Mouse (Mus musculus) MEL (cell line): Measurements from ENCODE around the gene Ndst4. TPM values are rescaled to one million over a fixed set of nuclear protein-coding genes. Genes with fewer than 3 reads are reported as not detected.

Source experiments
- DNase-seq: peaks from one replicate; pipeline ENCODE4 v3.0.0; 2011; ENCODE audit warnings: low read depth, low spot score
- H3K27ac ChIP-seq: 2 replicates; pipeline ENCODE4 v1.5.1; 2012; ENCODE audit warnings: low read depth, mild to moderate bottlenecking, control low read depth, low read length, moderate library complexity; ENCODE audit not compliant: control insufficient read depth
- H3K27me3 ChIP-seq, 2 experiments: fragments of 150-350 bp in 1 of 2; sonication (generic) in 1 of 2; 2 replicates each; pipeline ENCODE4 v1.6.1; 2012; ENCODE audit warnings: low read length in 2 of 2, mild to moderate bottlenecking in 2 of 2, improper control_type of control experiment in 1 of 2, moderate library complexity in 1 of 2; ENCODE audit not compliant: insufficient read depth in 2 of 2, control insufficient read depth in 1 of 2
- H3K36me3 ChIP-seq, 2 experiments: 2 replicates each; pipeline ENCODE4 v1.6.1; 2012 to 2014; ENCODE audit warnings: low read length in 2 of 2, improper control_type of control experiment in 1 of 2, inconsistent platforms in 1 of 2, mild to moderate bottlenecking in 1 of 2; ENCODE audit not compliant: insufficient read depth in 2 of 2, control insufficient read depth in 1 of 2
- H3K4me1 ChIP-seq, 2 experiments: fragments of 150-350 bp in 1 of 2; sonication (generic) in 1 of 2; 2 replicates each; pipeline ENCODE4 v1.6.1; 2012; ENCODE audit warnings: low read length in 2 of 2, improper control_type of control experiment in 1 of 2, mild to moderate bottlenecking in 1 of 2; ENCODE audit not compliant: insufficient read depth in 2 of 2, control insufficient read depth in 1 of 2
- H3K4me3 ChIP-seq, 2 experiments: fragments of 150-350 bp in 1 of 2; sonication (generic) in 1 of 2; 2 replicates each; pipeline ENCODE4 v1.5.1; 2012; ENCODE audit warnings: low read depth in 2 of 2, low read length in 2 of 2, mild to moderate bottlenecking in 2 of 2, moderate library complexity in 2 of 2, control low read depth in 1 of 2, improper control_type of control experiment in 1 of 2; ENCODE audit not compliant: control insufficient read depth in 1 of 2, insufficient read depth in 1 of 2
- H3K79me2 ChIP-seq: 2 replicates; pipeline ENCODE4 v1.6.1; 2012; ENCODE audit warnings: mild to moderate bottlenecking, low read length, moderate library complexity; ENCODE audit not compliant: control insufficient read depth, poor library complexity, insufficient read depth
- H3K9ac ChIP-seq: 2 replicates; pipeline ENCODE4 v1.6.1; 2012; ENCODE audit warnings: low read depth, mild to moderate bottlenecking, control low read depth, low read length, moderate library complexity; ENCODE audit not compliant: control insufficient read depth, poor library complexity, severe bottlenecking
- H3K9me3 ChIP-seq: fragments of 150-350 bp; sonication (generic); replicated peaks from 2 replicates; pipeline ENCODE4 v1.6.1; 2012; ENCODE audit warnings: mild to moderate bottlenecking, low read length, improper control_type of control experiment, moderate library complexity; ENCODE audit not compliant: insufficient read depth
- CHD1 ChIP-seq: IDR thresholded peaks from 2 replicates; pipeline ENCODE4 v1.6.1; 2012; ENCODE audit warnings: low read depth, mild to moderate bottlenecking, inconsistent platforms, low read length, improper control_type of control experiment
- CHD2 ChIP-seq: IDR thresholded peaks from 2 replicates; pipeline ENCODE4 v1.6.1; 2011; ENCODE audit warnings: low read length, improper control_type of control experiment
- CTCF ChIP-seq, 3 experiments: IDR thresholded peaks in 2 of 3; conservative IDR thresholded peaks in 1 of 3; 2 replicates each; pipeline ENCODE4 v1.5.1; 2011 to 2012; ENCODE audit warnings: low read length in 3 of 3, low read depth in 2 of 3, mild to moderate bottlenecking in 2 of 3, improper control_type of control experiment in 1 of 3, inconsistent platforms in 1 of 3, mixed read lengths in 1 of 3, moderate library complexity in 1 of 3; ENCODE audit not compliant: control insufficient read depth in 1 of 3, insufficient read depth in 1 of 3, poor library complexity in 1 of 3, severe bottlenecking in 1 of 3
- ELF1 ChIP-seq: IDR thresholded peaks from 2 replicates; pipeline ENCODE4 v1.6.1; 2014; ENCODE audit warnings: low read depth, mild to moderate bottlenecking, inconsistent platforms, low read length, improper control_type of control experiment, moderate library complexity
- GATA1 ChIP-seq: IDR thresholded peaks from 2 replicates; pipeline ENCODE4 v1.6.1; 2011; ENCODE audit warnings: low read depth, low read length, improper control_type of control experiment
- HCFC1 ChIP-seq: IDR thresholded peaks from 2 replicates; pipeline ENCODE4 v1.6.1; 2012; ENCODE audit warnings: low read depth, mild to moderate bottlenecking, inconsistent platforms, low read length, improper control_type of control experiment, moderate library complexity
- JUND ChIP-seq: IDR thresholded peaks from 2 replicates; pipeline ENCODE4 v1.6.1; 2011; ENCODE audit warnings: low read depth, mild to moderate bottlenecking, improper control_type of control experiment, low read length
- MAFK ChIP-seq: IDR thresholded peaks from 2 replicates; pipeline ENCODE4 v1.6.1; 2011; ENCODE audit warnings: low read depth, mild to moderate bottlenecking, low read length, improper control_type of control experiment, borderline replicate concordance
- MXI1 ChIP-seq: IDR thresholded peaks from 2 replicates; pipeline ENCODE4 v1.6.1; 2011; ENCODE audit warnings: mild to moderate bottlenecking, low read depth, low read length, improper control_type of control experiment
- MYB ChIP-seq: IDR thresholded peaks from 2 replicates; pipeline ENCODE4 v1.6.1; 2011; ENCODE audit warnings: mild to moderate bottlenecking, low read depth, low read length, improper control_type of control experiment
- MYC ChIP-seq: IDR thresholded peaks from 2 replicates; pipeline ENCODE4 v1.6.1; 2011; ENCODE audit warnings: low read depth, mild to moderate bottlenecking, low read length, improper control_type of control experiment, moderate library complexity
- POLR2A ChIP-seq, 2 experiments: IDR thresholded peaks; 2 replicates each; pipeline ENCODE4 v1.6.1; 2011 to 2012; ENCODE audit warnings: low read length in 2 of 2, mild to moderate bottlenecking in 2 of 2, control low read depth in 1 of 2, improper control_type of control experiment in 1 of 2, low read depth in 1 of 2, moderate library complexity in 1 of 2; ENCODE audit not compliant: control insufficient read depth in 1 of 2, insufficient read depth in 1 of 2, poor library complexity in 1 of 2
- POLR2AphosphoS2 ChIP-seq: IDR thresholded peaks from 2 replicates; pipeline ENCODE4 v1.6.1; 2011; ENCODE audit warnings: low read length, improper control_type of control experiment
- RAD21 ChIP-seq: IDR thresholded peaks from 2 replicates; pipeline ENCODE4 v1.6.1; 2011; ENCODE audit warnings: mild to moderate bottlenecking, low read depth, low read length, improper control_type of control experiment
- RCOR1 ChIP-seq: IDR thresholded peaks from 2 replicates; pipeline ENCODE4 v1.6.1; 2012; ENCODE audit warnings: low read depth, mild to moderate bottlenecking, inconsistent platforms, low read length, improper control_type of control experiment
- SMC3 ChIP-seq: IDR thresholded peaks from 2 replicates; pipeline ENCODE4 v1.6.1; 2011; ENCODE audit warnings: low read depth, low read length, improper control_type of control experiment
- TBP ChIP-seq: IDR thresholded peaks from 2 replicates; pipeline ENCODE4 v1.8.0; 2011; ENCODE audit warnings: low read depth, low read length, improper control_type of control experiment
- USF1 ChIP-seq: IDR thresholded peaks from 2 replicates; pipeline ENCODE4 v1.6.1; 2014; ENCODE audit warnings: low read depth, mild to moderate bottlenecking, inconsistent platforms, low read length, improper control_type of control experiment, moderate library complexity
- ZKSCAN1 ChIP-seq: IDR thresholded peaks from 2 replicates; pipeline ENCODE4 v1.6.1; 2012; ENCODE audit warnings: low read depth, mild to moderate bottlenecking, inconsistent platforms, low read length, improper control_type of control experiment, moderate library complexity
- polyA plus RNA-seq, 2 experiments: library from polyadenylated mRNA; stranded (reverse) in 1 of 2; unstranded in 1 of 2; fragments of >175 nt in 1 of 2; fragments of >200 nt in 1 of 2; gene quantifications; 2 replicates each; pipeline versions ENCODE4 v1.2.1 to v1.2.4; 2012; ENCODE audit warnings: low replicate concordance in 2 of 2, low read depth in 1 of 2; ENCODE audit not compliant: insufficient read length in 2 of 2, insufficient read depth in 1 of 2, missing spikeins in 1 of 2
- total RNA-seq: library from RNA; depleted of rRNA; stranded (reverse); fragments of 300-350 nt; gene quantifications from 2 replicates; pipeline ENCODE4 v1.2.3, GENCODE M21; 2012

Gene Ndst4
- total and polyA plus RNA-seq, 3 experiments: not detected

GRCm38 (mm10) chr3:125690948-125691347, 287.1 kb downstream of the Ndst4 start:
- no peak overlapping the region for H3K9ac ChIP-seq
- no peaks in the 10 kb centered on the region for H3K79me2 ChIP-seq
- TF ChIP-seq CHD2 (no peak), MAFK (no peak), MYB (no peak), ELF1 (no peak), CHD1 (no peak), TBP (no peak), POLR2A (IDR thresholded peaks at IDR 0.05; ENCODE audit: control insufficient read depth in 1 of 2, insufficient read depth in 1 of 2, low read depth in 1 of 2, low read length in 2 of 2, poor library complexity in 1 of 2) (no peak), MXI1 (no peak), SMC3 (no peak), USF1 (no peak), JUND (no peak), GATA1 (no peak), POLR2AphosphoS2 (no peak), MYC (no peak), HCFC1 (no peak), ZKSCAN1 (no peak), CTCF (IDR thresholded peaks at IDR 0.05 in 2 of 3, conservative IDR thresholded peaks at IDR 0.05 in 1 of 3; ENCODE audit: control insufficient read depth in 1 of 3, insufficient read depth in 1 of 3, low read depth in 2 of 3, low read length in 3 of 3, poor library complexity in 1 of 3, severe bottlenecking in 1 of 3) (no peak)
- H3K4me1 ChIP-seq: no peaks in the 10 kb centered on the region
- no peak for DNase-seq
- no peak overlapping the region for H3K4me3 ChIP-seq
- H3K9me3 ChIP-seq: no peaks in the 10 kb centered on the region
- H3K27me3 ChIP-seq: no peaks in the 10 kb centered on the region
- H3K27ac ChIP-seq: no peak overlapping the region
- no peaks in the 10 kb centered on the region for H3K36me3 ChIP-seq

GRCm38 (mm10) chr3:125722953-125723352, 319.1 kb downstream of the Ndst4 start:
- Histone ChIP-seq H3K4me1 (no peaks in the 10 kb centered on the region), H3K79me2 (no peaks in the 10 kb centered on the region), H3K4me3 (no peak overlapping the region)
- TF ChIP-seq RCOR1 (no peak), RAD21 (no peak)
- TF ChIP-seq, all 39 proteins: peak for 0
- H3K27ac ChIP-seq: no peak overlapping the region
- H3K9ac ChIP-seq: no peak overlapping the region
- DNase-seq: no peak
- no peaks in the 10 kb centered on the region for H3K27me3 ChIP-seq
- H3K9me3 ChIP-seq: no peaks in the 10 kb centered on the region
- no peaks in the 10 kb centered on the region for H3K36me3 ChIP-seq
